Mouse (Mus musculus) thymus, postnatal 14 days (tissue): ENCODE data around the gene Pxdn.

ENCODE experiments used
- DNase-seq: peaks from one replicate; pipeline ENCODE4 v3.0.0; 2021

Pxdn gene

GRCm38 (mm10) chr12:29954464-29954863 is 17.1 kb downstream of the Pxdn start:
- DNase-seq = no peak

- no peak for DNase-seq
Observed at GRCm38 (mm10) chr12:29956969-29957368, 19.6 kb downstream of the Pxdn start.

- DNase-seq = no peak
Observed at GRCm38 (mm10) chr12:29958637-29959036, 21.2 kb downstream of the Pxdn start.

DNA sequence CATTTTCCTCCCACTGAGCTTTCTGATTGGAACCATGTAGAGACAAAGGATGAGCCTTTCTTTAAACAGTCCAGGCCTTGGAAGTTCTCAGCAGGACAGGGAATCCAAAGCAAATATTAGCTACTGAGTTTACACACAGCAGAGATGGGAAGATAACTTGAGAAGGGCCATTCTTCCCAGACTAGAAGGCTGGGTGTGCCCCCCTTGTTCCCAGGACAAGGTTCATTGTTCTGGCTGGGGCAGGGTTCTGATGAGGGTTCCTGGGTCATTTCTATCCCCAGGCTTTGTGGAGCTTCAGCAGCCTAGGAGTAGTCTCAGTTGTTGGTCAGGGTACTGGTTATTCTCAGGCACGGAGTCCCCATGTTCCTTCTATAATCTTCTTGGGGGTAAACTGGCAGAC is 23.6 kb downstream of the Pxdn start:
- DNase-seq = no peak

DNA sequence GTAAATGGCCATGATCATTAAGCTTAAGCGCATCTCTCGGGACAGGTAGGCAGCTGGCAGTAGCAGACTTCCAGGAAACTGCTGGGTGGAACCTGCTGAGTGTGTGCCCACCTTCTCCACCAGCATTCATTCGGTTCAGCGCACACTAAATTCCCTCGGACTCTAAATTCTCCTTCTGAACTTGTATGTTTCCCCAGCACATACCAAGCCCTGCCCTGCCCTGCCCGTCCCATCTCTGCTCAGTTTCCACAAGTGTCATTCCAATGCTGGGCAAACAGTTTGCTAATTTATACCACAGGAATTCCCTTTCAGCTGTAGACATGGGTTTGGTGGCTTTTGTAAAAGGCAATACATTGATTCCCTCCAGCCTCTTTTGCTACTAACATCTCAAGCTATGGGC is 27.6 kb downstream of the Pxdn start:
- DNase-seq = no peak

- DNase-seq = no peak
Observed at GRCm38 (mm10) chr12:29971795-29972464, 34.5 kb downstream of the Pxdn start.

- no peak for DNase-seq
Observed at GRCm38 (mm10) chr12:29972533-29972932, 35.1 kb downstream of the Pxdn start.

DNA sequence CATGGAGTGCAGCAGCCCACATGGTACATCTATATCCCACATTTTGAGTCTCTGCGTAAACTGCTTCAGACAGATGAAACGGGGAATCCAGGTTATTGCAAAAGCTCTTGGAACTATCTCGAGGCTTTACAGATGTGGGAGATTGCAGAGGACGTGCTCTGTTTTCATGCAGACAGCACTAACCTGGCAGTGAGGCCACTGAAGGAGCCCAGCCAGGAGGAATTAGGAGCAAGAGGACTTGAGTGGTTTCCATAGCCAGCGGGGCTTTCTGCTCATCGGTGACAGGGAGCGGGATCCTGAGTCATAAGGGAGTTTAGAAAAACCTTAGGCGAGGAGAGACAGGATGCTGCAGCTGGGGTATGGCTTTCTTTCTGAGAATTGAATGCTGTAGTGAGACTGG is 42.7 kb downstream of the Pxdn start:
- DNase-seq = no peak

DNA sequence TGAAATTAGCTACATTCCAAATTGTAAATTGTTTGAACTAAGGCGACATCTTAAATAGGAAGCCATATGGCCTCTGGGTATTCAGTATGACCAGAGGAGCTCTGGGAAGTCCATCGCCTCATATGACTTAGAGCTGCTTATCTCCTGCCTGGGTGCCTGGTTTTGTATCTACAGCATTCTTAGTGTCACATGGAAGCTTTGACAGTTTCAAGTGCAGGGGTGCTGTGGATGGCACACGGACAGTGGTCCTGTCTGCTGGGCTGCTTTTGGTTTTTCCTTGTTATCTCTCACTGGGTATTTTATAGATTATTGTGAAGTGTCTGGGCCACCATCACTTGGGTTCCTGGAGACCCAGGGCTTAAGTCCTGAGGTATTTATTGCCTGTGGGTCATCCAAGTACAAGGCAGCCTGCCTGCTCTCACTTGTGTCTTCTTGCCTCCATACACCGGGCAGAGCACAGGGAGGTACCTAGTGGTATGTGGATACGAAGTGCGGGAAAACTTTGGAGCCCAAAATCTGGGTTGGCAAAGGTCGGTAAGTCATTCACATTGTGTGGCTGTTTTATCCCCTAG is 44.4 kb downstream of the Pxdn start:
- DNase-seq = no peak

- DNase-seq = no peak
Observed at GRCm38 (mm10) chr12:29983190-29983589, 45.8 kb downstream of the Pxdn start.

DNA sequence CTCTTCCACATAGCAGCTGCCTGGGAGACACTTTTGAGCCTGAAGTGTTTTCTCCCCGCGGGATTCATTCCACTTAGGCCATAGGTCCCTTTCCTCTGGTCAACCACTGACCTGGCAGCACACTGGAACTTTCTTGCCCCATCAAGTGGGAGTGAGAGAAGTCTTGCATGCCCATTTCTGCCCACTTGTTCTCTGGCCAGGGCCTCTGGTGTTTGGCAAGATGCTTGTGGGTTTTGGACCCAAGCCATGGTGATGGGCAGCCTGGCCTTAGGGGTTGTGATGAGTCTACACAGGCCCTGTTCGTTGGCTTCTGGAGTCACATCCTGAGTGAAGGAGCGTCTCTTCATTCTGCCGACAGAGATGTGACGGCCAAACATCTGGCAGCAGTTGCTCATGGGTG is 47.7 kb downstream of the Pxdn start:
- DNase-seq = no peak

DNA sequence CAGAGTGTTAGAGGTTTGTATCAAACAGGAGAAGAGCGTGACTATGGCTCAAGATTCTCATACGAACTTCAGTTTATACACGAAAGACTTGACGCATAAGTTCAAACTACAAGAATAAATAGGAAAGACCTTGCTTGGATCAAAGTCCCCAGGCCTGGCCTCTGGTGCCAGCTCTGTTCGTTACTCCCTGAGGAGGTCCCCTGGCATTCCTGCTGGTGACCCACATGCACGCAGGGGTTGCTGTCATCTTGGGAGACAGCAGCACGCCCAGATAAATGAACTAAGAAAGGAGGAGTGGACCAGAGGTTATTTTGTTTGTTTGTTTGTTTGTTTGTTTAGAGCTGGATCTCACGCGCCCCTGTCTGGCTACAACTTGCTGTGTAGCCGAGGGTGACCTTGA is 48.8 kb downstream of the Pxdn start:
- no peak for DNase-seq

DNA sequence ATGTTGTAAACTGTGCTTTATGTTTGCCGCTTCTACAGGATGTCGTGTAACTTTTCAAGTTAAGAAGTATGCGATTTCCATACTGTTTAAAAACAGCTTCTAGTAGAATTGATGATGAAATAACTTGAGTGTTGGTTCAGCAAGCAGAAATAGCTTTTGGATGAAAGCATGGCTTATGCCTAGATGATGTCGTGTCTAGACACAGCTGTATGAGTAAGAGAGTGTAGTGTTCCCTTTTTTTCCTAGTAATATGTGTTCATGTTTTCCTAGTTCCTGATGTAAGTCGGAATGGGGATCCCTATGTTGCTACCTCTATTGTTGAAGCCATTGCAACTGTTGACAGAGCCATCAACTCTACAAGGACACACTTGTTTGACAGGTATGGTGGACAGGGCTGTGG is 61.5 kb downstream of the Pxdn start:
- no peak for DNase-seq

- DNase-seq = no peak
Observed at GRCm38 (mm10) chr12:30001951-30002350, 64.5 kb downstream of the Pxdn start.

- DNase-seq = no peak
Observed at GRCm38 (mm10) chr12:30003680-30004364, 66.4 kb downstream of the Pxdn start.

- DNase-seq = no peak
Observed at GRCm38 (mm10) chr12:30004365-30004723, 66.9 kb downstream of the Pxdn start.

- no peak for DNase-seq
Observed at GRCm38 (mm10) chr12:30006586-30006985, 69.2 kb downstream of the Pxdn start.

DNA sequence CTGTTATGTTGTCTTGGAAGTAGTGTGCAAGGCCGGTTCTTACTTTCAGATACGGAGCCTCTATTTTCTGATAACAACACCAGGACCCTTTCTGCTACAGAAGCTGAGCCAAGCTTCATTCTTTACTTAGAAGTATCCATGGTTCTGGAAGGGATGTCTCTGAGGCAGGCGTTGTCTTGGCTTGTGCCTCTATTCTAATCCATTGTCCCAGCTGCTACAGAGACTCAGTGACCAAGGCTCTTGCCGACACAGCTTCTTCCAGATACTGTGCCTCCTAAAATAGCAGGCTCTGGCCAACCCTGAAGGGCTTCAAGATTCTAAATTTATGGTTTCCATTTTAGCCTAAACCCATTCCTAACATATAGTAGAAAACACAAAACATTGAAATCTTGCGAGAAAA is 71.3 kb downstream of the Pxdn start:
- no peak for DNase-seq

GRCm38 (mm10) chr12:30015501-30015900 is 78.1 kb downstream of the Pxdn start:
- DNase-seq = no peak

DNA sequence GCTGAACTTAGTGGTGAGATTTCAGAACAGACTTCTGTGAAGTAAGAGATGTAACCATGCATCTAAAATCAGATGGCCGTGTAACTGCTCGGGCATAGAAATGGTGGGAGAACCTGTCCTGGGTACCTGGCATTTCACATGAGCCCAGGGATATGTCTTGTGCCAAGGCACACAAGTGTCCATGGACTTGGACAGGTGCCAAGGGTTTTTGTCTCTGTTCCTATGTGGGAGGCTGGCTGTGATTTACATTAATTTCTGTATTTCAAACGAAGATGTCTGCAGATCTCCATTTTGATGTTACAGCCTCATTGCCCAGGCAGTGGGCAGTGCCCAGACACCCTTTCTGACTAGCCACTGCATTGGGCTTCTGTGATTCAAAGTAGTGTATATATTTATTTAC is 79.7 kb downstream of the Pxdn start:
- DNase-seq = no peak

DNA sequence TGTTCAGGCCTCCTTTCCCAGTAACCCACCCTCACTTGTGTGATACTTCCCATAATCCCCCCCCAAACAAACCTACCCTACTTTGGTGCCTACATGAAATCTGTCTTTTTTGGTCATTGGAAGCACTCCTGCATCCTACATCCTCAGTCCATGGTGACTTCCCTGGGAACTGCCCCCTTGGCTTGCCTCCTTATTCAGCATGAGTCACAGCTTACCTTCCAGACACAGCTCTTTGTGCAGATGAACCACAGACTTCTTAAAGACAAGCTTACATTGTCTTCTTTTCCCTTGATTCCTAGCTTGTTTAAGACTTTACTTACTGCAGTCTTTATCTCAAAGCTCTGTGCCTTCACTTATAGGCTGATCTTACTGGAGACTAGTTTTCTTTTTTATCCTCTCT is 83.0 kb downstream of the Pxdn start:
- no peak for DNase-seq

- DNase-seq = no peak
Observed at GRCm38 (mm10) chr12:30023491-30023890, 86.1 kb downstream of the Pxdn start.

GRCm38 (mm10) chr12:30024264-30024825 is 86.9 kb downstream of the Pxdn start:
- no peak for DNase-seq

DNA sequence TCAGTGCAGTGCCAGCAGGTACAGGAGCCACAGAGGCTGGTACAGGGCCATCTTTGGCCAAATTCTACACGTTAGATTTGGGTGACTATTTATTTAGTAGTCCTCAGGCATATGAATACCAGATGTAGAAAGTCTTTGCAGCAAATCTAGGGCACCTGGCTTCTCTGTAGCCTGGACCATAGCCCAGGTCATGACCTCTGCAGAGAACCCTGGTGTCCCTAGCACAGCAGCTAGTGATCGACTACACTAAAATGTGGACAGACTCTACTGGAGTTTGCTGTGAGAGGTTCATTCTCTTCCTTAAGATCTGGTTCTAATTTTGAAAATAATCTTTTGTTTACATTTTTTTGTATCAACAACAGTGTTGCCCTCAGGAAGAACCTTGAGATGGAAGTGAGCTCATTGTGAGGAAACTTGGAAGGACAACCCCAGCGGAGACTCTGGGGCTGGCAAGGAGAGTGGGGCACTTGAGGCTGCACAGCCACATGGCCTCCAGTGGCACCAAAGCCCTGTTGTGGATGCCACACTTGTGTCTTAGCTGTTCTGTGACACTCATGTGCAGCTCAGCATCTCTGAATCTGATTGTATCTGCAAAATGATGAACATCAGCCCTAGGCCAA is 90.4 kb downstream of the Pxdn start:
- DNase-seq = no peak
